Mouse (Mus musculus) liver, embryonic 11.5 days (tissue): ENCODE results near the gene 3110040M04Rik. TPM values are rescaled to one million over a fixed set of nuclear protein-coding genes. Genes with fewer than 3 reads are reported as not detected.
"Not testable (repeated sequence)": the region's sequence is repeated elsewhere in the genome, so short reads cannot be mapped to it uniquely, and the experiment has no call there.

Experiments used
- ATAC-seq: fragments of 200-750 bp; cut with Nextera tagmentation; replicated peaks from 2 replicates; pipeline ENCODE4 v1.8.0; 2017; ENCODE audit warnings: moderate number of reproducible peaks, mild to moderate bottlenecking, moderate TSS enrichment, moderate library complexity; ENCODE audit not compliant: low FRiP score
- DNase-seq: peaks from one replicate; pipeline ENCODE4 v3.0.0-alpha.2; 2017; ENCODE audit warnings: low spot score
- H3K27ac ChIP-seq: fragments of 300-500 bp; sonication (generic); 2 replicates; pipeline ENCODE4 v1.5.1; 2014; ENCODE audit warnings: mild to moderate bottlenecking, low read depth, low read length, control low read depth
- H3K27me3 ChIP-seq: fragments of 300-500 bp; sonication (generic); replicated peaks from 2 replicates; pipeline ENCODE4 v1.6.1; 2014; ENCODE audit warnings: low read length, mixed read lengths; ENCODE audit not compliant: control insufficient read depth, insufficient read depth
- H3K36me3 ChIP-seq: fragments of 300-500 bp; sonication (generic); 2 replicates; pipeline ENCODE4 v1.6.1; 2014; ENCODE audit warnings: mild to moderate bottlenecking, low read length, moderate library complexity, mixed read lengths; ENCODE audit not compliant: control insufficient read depth, insufficient read depth
- H3K4me1 ChIP-seq: fragments of 300-500 bp; sonication (generic); replicated peaks from 2 replicates; pipeline ENCODE4 v1.6.1; 2014; ENCODE audit warnings: low read length, mixed read lengths; ENCODE audit not compliant: control insufficient read depth, insufficient read depth
- H3K4me2 ChIP-seq: fragments of 300-500 bp; sonication (generic); 2 replicates; pipeline ENCODE4 v1.6.1; 2014; ENCODE audit warnings: mild to moderate bottlenecking, control low read depth, moderate library complexity
- H3K4me3 ChIP-seq: fragments of 300-500 bp; sonication (generic); 2 replicates; pipeline ENCODE4 v1.5.1; 2014; ENCODE audit warnings: low read depth, low read length, control low read depth
- H3K9ac ChIP-seq: fragments of 300-500 bp; sonication (generic); 2 replicates; pipeline ENCODE4 v1.6.1; 2014; ENCODE audit warnings: low read depth, low read length, control low read depth
- H3K9me3 ChIP-seq: fragments of 300-500 bp; sonication (generic); 2 replicates; pipeline ENCODE4 v1.6.1; 2016; ENCODE audit warnings: low read length, inconsistent platforms, mixed read lengths; ENCODE audit not compliant: control insufficient read depth
- WGBS: fragments of 180-500 bp; shearing (Covaris S2); extraction: QIAGEN DNeasy Blood & Tissue Kit; methylation state at CpG from one replicate; pipeline ENCODE4 v1.1.7; 2014; 5-methylcytosine and 5-hydroxymethylcytosine counted together
- polyA plus RNA-seq: library from polyadenylated mRNA; unstranded; fragments of >200 nt; fragmentation: Nextera tagmentation; extraction: Ambion mirVana; gene quantifications from 2 replicates; pipeline ENCODE4 v1.2.1, GENCODE M21; 2014

3110040M04Rik gene
- polyA plus RNA-seq, 1 experiment from 2014 or later, result 1.0 TPM

GRCm38 (mm10) chr1:151168637-151169036, 35.3 kb upstream of the 3110040M04Rik start:
- no peak overlapping the region for H3K4me3 ChIP-seq
- H3K27ac ChIP-seq, result no peak overlapping the region
- peaks cover 22% of the 10 kb centered on the region for H3K4me1 ChIP-seq
- no peak for ATAC-seq
- no peak overlapping the region for H3K4me2 ChIP-seq
- 67% methylated on average over 3 of the region's 3 CpGs for WGBS
- no peak overlapping the region for H3K9ac ChIP-seq
- no peaks in the 10 kb centered on the region for H3K9me3 ChIP-seq
- H3K36me3 ChIP-seq, result no peaks in the 10 kb centered on the region
- no peaks in the 10 kb centered on the region for H3K27me3 ChIP-seq
- DNase-seq, result no peak

GRCm38 (mm10) chr1:151171572-151172461, 32.1 kb upstream of the 3110040M04Rik start:
- Histone ChIP-seq H3K9me3 (no peaks in the 10 kb centered on the region), H3K36me3 (no peaks in the 10 kb centered on the region), H3K9ac (no peak overlapping the region), H3K4me3 (no peak overlapping the region), H3K27ac (no peak overlapping the region), H3K4me1 (peaks cover 16% of the 10 kb centered on the region), H3K4me2 (no peak overlapping the region), H3K27me3 (no peaks in the 10 kb centered on the region)
- ATAC-seq (no peak), DNase-seq (no peak)
- 60% methylated on average over 2 of the region's 2 CpGs for WGBS

- Histone ChIP-seq H3K36me3 (no peaks in the 10 kb centered on the region), H3K4me2 (peak overlapping the region; percentile 57), H3K27me3 (no peaks in the 10 kb centered on the region), H3K4me1 (peaks cover 12% of the 10 kb centered on the region), H3K9ac (peak overlapping the region; percentile 47; the same call in 1 of the 2 replicates), H3K9me3 (no peaks in the 10 kb centered on the region), H3K27ac (peak overlapping the region; percentile 89), H3K4me3 (peak overlapping the region; percentile 27)
- peak; percentile 68 for DNase-seq
- 7% methylated on average over 10 of the region's 10 CpGs for WGBS
- peak; percentile 91 for ATAC-seq
Measured at GRCm38 (mm10) chr1:151177030-151177936, 26.6 kb upstream of the 3110040M04Rik start.

- peak overlapping the region; percentile 89 for H3K27ac ChIP-seq
- H3K4me1 ChIP-seq, result peaks cover 12% of the 10 kb centered on the region
- no peaks in the 10 kb centered on the region for H3K36me3 ChIP-seq
- ATAC-seq (peak; percentile 14; the same call in 1 of the 2 replicates), DNase-seq (no peak)
- H3K4me3 ChIP-seq, result peak overlapping the region; percentile 27
- no peaks in the 10 kb centered on the region for H3K27me3 ChIP-seq
- peak overlapping the region; percentile 57 for H3K4me2 ChIP-seq
- no peaks in the 10 kb centered on the region for H3K9me3 ChIP-seq
- H3K9ac ChIP-seq, result peak overlapping the region; percentile 47; the same call in 1 of the 2 replicates
- WGBS, result 18% methylated on average over 4 of the region's 4 CpGs
Measured at GRCm38 (mm10) chr1:151177937-151178271, 26.0 kb upstream of the 3110040M04Rik start.

GRCm38 (mm10) chr1:151178505-151179083, 25.3 kb upstream of the 3110040M04Rik start:
- Histone ChIP-seq H3K36me3 (no peaks in the 10 kb centered on the region), H3K4me3 (no peak overlapping the region), H3K9ac (no peak overlapping the region), H3K4me2 (no peak overlapping the region), H3K4me1 (peaks cover 12% of the 10 kb centered on the region), H3K9me3 (no peaks in the 10 kb centered on the region), H3K27me3 (no peaks in the 10 kb centered on the region), H3K27ac (no peak overlapping the region; the same call in 1 of the 2 replicates)
- WGBS, result 71% methylated on average over 2 of the region's 2 CpGs
- DNase-seq, result no peak
- ATAC-seq, result no peak

- no peak for DNase-seq
- 61% methylated on average over 2 of the region's 2 CpGs for WGBS
- Histone ChIP-seq H3K36me3 (no peaks in the 10 kb centered on the region), H3K27ac (no peak overlapping the region), H3K4me2 (no peak overlapping the region), H3K9ac (no peak overlapping the region), H3K4me3 (no peak overlapping the region), H3K4me1 (peaks cover 12% of the 10 kb centered on the region), H3K9me3 (no peaks in the 10 kb centered on the region), H3K27me3 (no peaks in the 10 kb centered on the region)
- ATAC-seq, result no peak; the same call in 1 of the 2 replicates
Measured at GRCm38 (mm10) chr1:151180167-151180566, 23.8 kb upstream of the 3110040M04Rik start.

GRCm38 (mm10) chr1:151182266-151182665, 21.7 kb upstream of the 3110040M04Rik start, which contains the start of gene Gm47985:
TSS of gene Gm47985 (plus strand) at chr1:151182537.
- not testable (repeated sequence) for H3K4me3 ChIP-seq, H3K9ac ChIP-seq, H3K9me3 ChIP-seq, H3K27ac ChIP-seq, DNase-seq, H3K27me3 ChIP-seq, H3K4me2 ChIP-seq, H3K4me1 ChIP-seq, H3K36me3 ChIP-seq, ATAC-seq
- no CpG with 5 or more reads among the region's 7 CpGs for WGBS

- H3K9ac ChIP-seq, ATAC-seq, H3K4me2 ChIP-seq, H3K27me3 ChIP-seq, H3K27ac ChIP-seq, H3K9me3 ChIP-seq, H3K36me3 ChIP-seq, H3K4me1 ChIP-seq, DNase-seq, H3K4me3 ChIP-seq: not testable (repeated sequence)
- 79% methylated on average over 3 of the region's 3 CpGs for WGBS
Measured at GRCm38 (mm10) chr1:151186186-151186585, 17.7 kb upstream of the 3110040M04Rik start.
